Mouse (Mus musculus): ENCODE results near the gene Dlx1.

DNA sequence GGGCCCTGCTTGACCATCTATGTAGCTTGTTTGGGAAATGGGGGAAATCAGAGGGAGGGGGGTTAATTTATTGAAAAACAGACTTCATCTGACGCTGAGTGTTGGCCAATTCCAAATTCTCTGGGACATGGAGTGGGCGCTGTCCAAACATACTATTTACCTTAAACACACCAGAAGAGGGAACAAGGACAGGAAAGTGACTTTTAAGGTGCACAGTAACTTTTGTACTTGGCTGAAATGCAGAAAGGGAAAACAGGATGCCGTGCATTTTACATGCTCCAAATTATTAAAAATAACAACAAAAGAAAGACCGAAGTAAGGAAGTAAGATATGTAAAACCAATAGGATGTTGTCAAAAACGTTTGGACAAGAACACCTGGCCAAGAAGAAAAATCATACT, 5.2 kb downstream of the Dlx1 start:
- TF ChIP-seq CTCF (IDR thresholded peaks at IDR 0.05; ENCODE audit: low read depth) (no peak), EP300 (IDR thresholded peaks at IDR 0.05; ENCODE audit: low read depth) (no peak)

Data from heart, postnatal 0 days (tissue).